Mouse (Mus musculus): ENCODE data around the gene Rassf5. TPM values are rescaled to one million over a fixed set of nuclear protein-coding genes. Genes with fewer than 3 reads are reported as not detected.

Gene Rassf5
- polyA plus RNA-seq, 1 experiment from 2014 or later = 7.9 TPM

- DNase-seq (ENCODE audit: low spot score) = no peak
- Histone ChIP-seq H3K27me3 (ENCODE audit: control insufficient read depth, insufficient read depth, low read length) (no peaks in the 10 kb centered on the region), H3K4me3 (ENCODE audit: low read depth, low read length) (no peak overlapping the region), H3K4me2 (replicated peaks; ENCODE audit: low read depth) (no peak overlapping the region), H3K9me3 (ENCODE audit: control insufficient read depth, low read length) (no peaks in the 10 kb centered on the region), H3K4me1 (replicated peaks; ENCODE audit: control insufficient read depth, insufficient read depth) (no peaks in the 10 kb centered on the region), H3K27ac (replicated peaks) (no peak overlapping the region), H3K9ac (ENCODE audit: low read length) (no peak overlapping the region), H3K36me3 (ENCODE audit: control insufficient read depth, insufficient read depth, low read length) (no peaks in the 10 kb centered on the region)
- ATAC-seq (ENCODE audit: low FRiP score, low TSS enrichment) = no peak
- no peak for TF ChIP-seq EP300 (optimal IDR thresholded peaks at IDR 0.05)
- no peak for TF ChIP-seq CTCF (IDR thresholded peaks at IDR 0.05; ENCODE audit: low read depth)
- 80% methylated on average over 2 of the region's 2 CpGs for WGBS
Measured at GRCm38 (mm10) chr1:131223345-131223744, 21.7 kb downstream of the Rassf5 start.

GRCm38 (mm10) chr1:131221822-131222590 is 23.1 kb downstream of the Rassf5 start:
- no peak overlapping the region for H3K4me2 ChIP-seq (replicated peaks; ENCODE audit: low read depth)
- H3K9ac ChIP-seq (ENCODE audit: low read length) = no peak overlapping the region
- TF ChIP-seq EP300 (optimal IDR thresholded peaks at IDR 0.05) (no peak), CTCF (IDR thresholded peaks at IDR 0.05; ENCODE audit: low read depth) (no peak)
- H3K36me3 ChIP-seq (ENCODE audit: control insufficient read depth, insufficient read depth, low read length) = no peaks in the 10 kb centered on the region
- no peaks in the 10 kb centered on the region for H3K4me1 ChIP-seq (replicated peaks; ENCODE audit: control insufficient read depth, insufficient read depth)
- WGBS = 69% methylated on average over 13 of the region's 13 CpGs
- H3K27ac ChIP-seq (replicated peaks) = peak overlapping the region; percentile 71
- H3K27me3 ChIP-seq (ENCODE audit: control insufficient read depth, insufficient read depth, low read length) = no peaks in the 10 kb centered on the region
- no peaks in the 10 kb centered on the region for H3K9me3 ChIP-seq (ENCODE audit: control insufficient read depth, low read length)
- no peak overlapping the region for H3K4me3 ChIP-seq (ENCODE audit: low read depth, low read length)
- no peak for DNase-seq (ENCODE audit: low spot score)
- ATAC-seq (ENCODE audit: low FRiP score, low TSS enrichment) = no peak

GRCm38 (mm10) chr1:131218933-131219332 is 26.1 kb downstream of the Rassf5 start:
- Histone ChIP-seq H3K36me3 (ENCODE audit: control insufficient read depth, insufficient read depth, low read length) (no peaks in the 10 kb centered on the region), H3K27me3 (ENCODE audit: control insufficient read depth, insufficient read depth, low read length) (no peaks in the 10 kb centered on the region), H3K4me1 (replicated peaks; ENCODE audit: control insufficient read depth, insufficient read depth) (peaks cover 4% of the 10 kb centered on the region; the same call in 1 of the 2 replicates), H3K9me3 (ENCODE audit: control insufficient read depth, low read length) (no peaks in the 10 kb centered on the region), H3K27ac (replicated peaks) (no peak overlapping the region), H3K9ac (ENCODE audit: low read length) (no peak overlapping the region), H3K4me2 (replicated peaks; ENCODE audit: low read depth) (no peak overlapping the region), H3K4me3 (ENCODE audit: low read depth, low read length) (no peak overlapping the region)
- no peak for DNase-seq (ENCODE audit: low spot score)
- ATAC-seq (ENCODE audit: low FRiP score, low TSS enrichment) = no peak
- 90% methylated on average over 11 of the region's 11 CpGs for WGBS
- TF ChIP-seq EP300 (optimal IDR thresholded peaks at IDR 0.05) = no peak
- TF ChIP-seq CTCF (IDR thresholded peaks at IDR 0.05; ENCODE audit: low read depth) = no peak

GRCm38 (mm10) chr1:131213361-131213760 is 31.7 kb downstream of the Rassf5 start:
- no peaks in the 10 kb centered on the region for H3K36me3 ChIP-seq (ENCODE audit: control insufficient read depth, insufficient read depth, low read length)
- DNase-seq (ENCODE audit: low spot score) = no peak
- WGBS = 50% methylated on average over 6 of the region's 6 CpGs
- no peak overlapping the region for H3K4me2 ChIP-seq (replicated peaks; ENCODE audit: low read depth)
- H3K27me3 ChIP-seq (ENCODE audit: control insufficient read depth, insufficient read depth, low read length) = no peaks in the 10 kb centered on the region
- H3K9me3 ChIP-seq (ENCODE audit: control insufficient read depth, low read length) = no peaks in the 10 kb centered on the region
- H3K4me1 ChIP-seq (replicated peaks; ENCODE audit: control insufficient read depth, insufficient read depth) = peaks cover 4% of the 10 kb centered on the region; the same call in 1 of the 2 replicates
- no peak overlapping the region for H3K4me3 ChIP-seq (ENCODE audit: low read depth, low read length)
- H3K9ac ChIP-seq (ENCODE audit: low read length) = no peak overlapping the region
- ATAC-seq (ENCODE audit: low FRiP score, low TSS enrichment) = no peak
- no peak for TF ChIP-seq EP300 (optimal IDR thresholded peaks at IDR 0.05)
- no peak for TF ChIP-seq CTCF (IDR thresholded peaks at IDR 0.05; ENCODE audit: low read depth)
- H3K27ac ChIP-seq (replicated peaks) = no peak overlapping the region

- H3K4me2 ChIP-seq (replicated peaks; ENCODE audit: low read depth) = no peak overlapping the region
- TF ChIP-seq CTCF (IDR thresholded peaks at IDR 0.05; ENCODE audit: low read depth) = no peak
- TF ChIP-seq EP300 (optimal IDR thresholded peaks at IDR 0.05) = no peak
- H3K9ac ChIP-seq (ENCODE audit: low read length) = no peak overlapping the region
- H3K27ac ChIP-seq (replicated peaks) = no peak overlapping the region
- H3K27me3 ChIP-seq (ENCODE audit: control insufficient read depth, insufficient read depth, low read length) = no peaks in the 10 kb centered on the region
- no peaks in the 10 kb centered on the region for H3K36me3 ChIP-seq (ENCODE audit: control insufficient read depth, insufficient read depth, low read length)
- ATAC-seq (ENCODE audit: low FRiP score, low TSS enrichment) (no peak), DNase-seq (ENCODE audit: low spot score) (no peak)
- no peaks in the 10 kb centered on the region for H3K9me3 ChIP-seq (ENCODE audit: control insufficient read depth, low read length)
- H3K4me3 ChIP-seq (ENCODE audit: low read depth, low read length) = no peak overlapping the region
- WGBS = 48% methylated on average over 5 of the region's 5 CpGs
- peaks cover 4% of the 10 kb centered on the region; the same call in 1 of the 2 replicates for H3K4me1 ChIP-seq (replicated peaks; ENCODE audit: control insufficient read depth, insufficient read depth)
Measured at GRCm38 (mm10) chr1:131212956-131213355, 32.1 kb downstream of the Rassf5 start.

GRCm38 (mm10) chr1:131211655-131212054 is 33.4 kb downstream of the Rassf5 start:
- no peak for ATAC-seq (ENCODE audit: low FRiP score, low TSS enrichment)

More at GRCm38 (mm10) chr1:131211655-131212054, 33.4 kb downstream of the Rassf5 start:
- 93% methylated on average over 1 of the region's 1 CpGs for WGBS
- Histone ChIP-seq H3K9ac (ENCODE audit: low read length) (no peak overlapping the region), H3K4me2 (replicated peaks; ENCODE audit: low read depth) (no peak overlapping the region), H3K36me3 (ENCODE audit: control insufficient read depth, insufficient read depth, low read length) (no peaks in the 10 kb centered on the region), H3K27me3 (ENCODE audit: control insufficient read depth, insufficient read depth, low read length) (no peaks in the 10 kb centered on the region), H3K4me3 (ENCODE audit: low read depth, low read length) (no peak overlapping the region), H3K27ac (replicated peaks) (no peak overlapping the region), H3K9me3 (ENCODE audit: control insufficient read depth, low read length) (no peaks in the 10 kb centered on the region), H3K4me1 (replicated peaks; ENCODE audit: control insufficient read depth, insufficient read depth) (peaks cover 4% of the 10 kb centered on the region; the same call in 1 of the 2 replicates)
- no peak for DNase-seq (ENCODE audit: low spot score)
- TF ChIP-seq EP300 (optimal IDR thresholded peaks at IDR 0.05) = no peak
- no peak for TF ChIP-seq CTCF (IDR thresholded peaks at IDR 0.05; ENCODE audit: low read depth)
